Mouse (Mus musculus) G1E-ER4 (cell line): ENCODE results near the gene Zfp512b. TPM values are rescaled to one million over a fixed set of nuclear protein-coding genes. Genes with fewer than 3 reads are reported as not detected.

ENCODE experiments used
- GATA1 ChIP-seq: IDR thresholded peaks from one replicate; pipeline ENCODE4 v1.8.0; 2012; ENCODE audit warnings: low read length, inconsistent platforms
- polyA plus RNA-seq: library from polyadenylated mRNA; stranded (reverse); fragments of >175 nt; gene quantifications from 2 replicates; pipeline ENCODE4 v1.2.3, GENCODE M21; 2012

Gene Zfp512b
- polyA plus RNA-seq, 1 experiment = 93.4 TPM

GRCm38 (mm10) chr2:181594946-181595696 lies 2.5 kb upstream of the Zfp512b start:
- TF ChIP-seq GATA1 = no peak

- TF ChIP-seq GATA1 = no peak
Measured at GRCm38 (mm10) chr2:181593937-181594336, 1.3 kb upstream of the Zfp512b start.

- TF ChIP-seq GATA1 = peak; percentile 22
Measured at GRCm38 (mm10) chr2:181593042-181593421, 429 bp upstream of the Zfp512b start.

- no peak for TF ChIP-seq GATA1
Measured at GRCm38 (mm10) chr2:181591528-181592085, 996 bp downstream of the Zfp512b start, which contains the start of gene Prpf6. Prpf6 (plus strand) TSS chr2:181591868.

- no peak for TF ChIP-seq GATA1
Measured at GRCm38 (mm10) chr2:181590471-181590870, 2.1 kb downstream of the Zfp512b start.

GRCm38 (mm10) chr2:181589732-181590105 lies 2.9 kb downstream of the Zfp512b start:
- no peak for TF ChIP-seq GATA1

GRCm38 (mm10) chr2:181589011-181589731 lies 3.4 kb downstream of the Zfp512b start:
- no peak for TF ChIP-seq GATA1

- no peak for TF ChIP-seq GATA1
Measured at GRCm38 (mm10) chr2:181588229-181588780, 4.3 kb downstream of the Zfp512b start.

- TF ChIP-seq GATA1 = no peak
Measured at GRCm38 (mm10) chr2:181587796-181588195, 4.8 kb downstream of the Zfp512b start.

- no peak for TF ChIP-seq GATA1
Measured at GRCm38 (mm10) chr2:181586124-181586523, 6.5 kb downstream of the Zfp512b start.

GRCm38 (mm10) chr2:181585506-181585905 lies 7.1 kb downstream of the Zfp512b start:
- no peak for TF ChIP-seq GATA1

GRCm38 (mm10) chr2:181584411-181584942 lies 8.1 kb downstream of the Zfp512b start, which contains the start of gene Uckl1:
Uckl1 (minus strand) TSS chr2:181584892.
- no peak for TF ChIP-seq GATA1

GRCm38 (mm10) chr2:181583460-181584257 lies 8.9 kb downstream of the Zfp512b start:
- TF ChIP-seq GATA1 = no peak

GRCm38 (mm10) chr2:181582939-181583338 lies 9.7 kb downstream of the Zfp512b start:
- TF ChIP-seq GATA1 = no peak

GRCm38 (mm10) chr2:181582358-181582757 lies 10.2 kb downstream of the Zfp512b start:
- TF ChIP-seq GATA1 = no peak
